ENCODE assay signal across 31 mouse cellular contexts in genomic region chr3:135644971-135645370, GRCm38 (mm10). TPM values are rescaled to one million over a fixed set of nuclear protein-coding genes. Genes with fewer than 3 reads are reported as not detected.
DNase-seq lines count a peak whose midpoint lies in the region; ATAC-seq and TF ChIP-seq lines count a peak whose summit lies in the region.
"Had no signal": no experiment of that assay in that cellular context is flagged by ENCODE, and none has a peak within 500 bp of the region (broad histone marks: within the 10 kb centered on the region; RNA-seq: fewer than 3 reads in every experiment).

No protein-coding gene starts in this region.

- no peak overlapping the region for H3K4me3 ChIP-seq in heart, embryonic 12.5 days
- no peak overlapping the region for H3K4me3 ChIP-seq in layer of hippocampus, adult 2 months
- no peak overlapping the region for H3K4me3 ChIP-seq in testis, adult 2 months (ENCODE audit: control insufficient read depth, low read depth, low read length)
- H3K4me3 ChIP-seq in stomach, postnatal 0 days (ENCODE audit: low read depth, low read length) = no peak overlapping the region
- H3K4me3 ChIP-seq: embryonic facial prominence, embryonic 10.5 days; embryonic facial prominence, embryonic 13.5 days; erythroblast, embryonic 14.5 days; forebrain, embryonic 12.5 days; forebrain, embryonic 15.5 days; gastrocnemius, adult 2 months; heart, embryonic 15.5 days; hindbrain, embryonic 12.5 days; hindbrain, embryonic 15.5 days; intestine, embryonic 15.5 days had no signal

- H3K4me1 ChIP-seq in heart, embryonic 12.5 days (replicated peaks) = peaks cover 23% of the 10 kb centered on the region
- H3K4me1 ChIP-seq in testis, adult 2 months (ENCODE audit: control insufficient read depth, insufficient read depth, low read length) = no peaks in the 10 kb centered on the region
- no peaks in the 10 kb centered on the region for H3K4me1 ChIP-seq in stomach, postnatal 0 days (replicated peaks; ENCODE audit: control insufficient read depth, insufficient read depth)
- H3K4me1 ChIP-seq: embryonic facial prominence, embryonic 10.5 days; embryonic facial prominence, embryonic 13.5 days; forebrain, embryonic 12.5 days; forebrain, embryonic 15.5 days; hindbrain, embryonic 12.5 days; hindbrain, embryonic 15.5 days; intestine, embryonic 15.5 days had no signal

- WGBS in heart, embryonic 12.5 days = 88% methylated on average over 3 of the region's 3 CpGs
- 93% methylated on average over 3 of the region's 3 CpGs for WGBS in stomach, postnatal 0 days

- no peak for TF ChIP-seq POLR2A in testis, adult 2 months (IDR thresholded peaks at IDR 0.05; ENCODE audit: control insufficient read depth, low read depth, low read length)

- no peak for TF ChIP-seq EP300 in stomach, postnatal 0 days (optimal IDR thresholded peaks at IDR 0.05)

- H3K9ac ChIP-seq in heart, embryonic 12.5 days = no peak overlapping the region
- no peak overlapping the region for H3K9ac ChIP-seq in stomach, postnatal 0 days (ENCODE audit: low read length)
- H3K9ac ChIP-seq: embryonic facial prominence, embryonic 13.5 days; forebrain, embryonic 12.5 days; forebrain, embryonic 15.5 days; heart, embryonic 15.5 days; hindbrain, embryonic 12.5 days; hindbrain, embryonic 15.5 days; intestine, embryonic 15.5 days had no signal

- ATAC-seq in heart, embryonic 12.5 days (ENCODE audit: insufficient number of reproducible peaks, low FRiP score) = no peak
- no peak for ATAC-seq in stomach, postnatal 0 days (ENCODE audit: low FRiP score, low TSS enrichment)
- ATAC-seq: forebrain, embryonic 15.5 days; intestine, embryonic 15.5 days had no signal

- peaks cover 43% of the 10 kb centered on the region for H3K36me3 ChIP-seq in heart, embryonic 12.5 days
- no peaks in the 10 kb centered on the region for H3K36me3 ChIP-seq in testis, adult 2 months (ENCODE audit: control insufficient read depth, insufficient read depth, low read length)
- peaks cover 8% of the 10 kb centered on the region for H3K36me3 ChIP-seq in stomach, postnatal 0 days (ENCODE audit: control insufficient read depth, insufficient read depth, low read length)
- H3K36me3 ChIP-seq: forebrain, embryonic 12.5 days had no signal

- no peak overlapping the region for H3K4me2 ChIP-seq in heart, embryonic 12.5 days
- H3K4me2 ChIP-seq in stomach, postnatal 0 days (replicated peaks; ENCODE audit: low read depth) = no peak overlapping the region
- H3K4me2 ChIP-seq: embryonic facial prominence, embryonic 13.5 days; forebrain, embryonic 12.5 days; forebrain, embryonic 15.5 days; heart, embryonic 11.5 days; heart, embryonic 15.5 days; hindbrain, embryonic 12.5 days; hindbrain, embryonic 15.5 days; intestine, embryonic 15.5 days had no signal

- DNase-seq in heart, adult 11 months = peak; percentile 50
- no peak for DNase-seq in layer of hippocampus, adult 2 months (ENCODE audit: low spot score in 2 of 2)
- no peak for DNase-seq in layer of hippocampus, postnatal 36 days
- DNase-seq in testis, postnatal 10 days (ENCODE audit: low spot score) = no peak
- no peak for DNase-seq in stomach, postnatal 0 days (ENCODE audit: low spot score)
- no peak for DNase-seq in frontal cortex, postnatal 10 days (ENCODE audit: low spot score in 2 of 2)
- DNase-seq: adrenal gland, adult 2 months; adrenal gland, postnatal 14 days; cerebellum, adult 11 months; cerebellum, adult 8-10 months; cerebellum, postnatal 10 days; cerebellum, postnatal 36 days; embryo, embryonic 11 days; gastrocnemius, adult 2 months; gastrocnemius, postnatal 14 days; heart, postnatal 10 days; heart, postnatal 4 days; kidney, adult 11 months had no signal

- peak; percentile 47 for TF ChIP-seq CTCF in layer of hippocampus, adult 2 months (conservative IDR thresholded peaks at IDR 0.05)
- peak; percentile 15; the same call in 1 of the 2 replicates for TF ChIP-seq CTCF in testis, adult 2 months (IDR thresholded peaks at IDR 0.05; ENCODE audit: control insufficient read depth, insufficient read depth, insufficient replicate concordance, low read depth, low read length)
- 0 out of 2 replicates have a peak, but pooled peaks have one; percentile 5 for TF ChIP-seq CTCF in stomach, postnatal 0 days (IDR thresholded peaks at IDR 0.05; ENCODE audit: low read depth)

- H3K9me3 ChIP-seq in heart, embryonic 12.5 days (replicated peaks) = no peaks in the 10 kb centered on the region
- no peaks in the 10 kb centered on the region for H3K9me3 ChIP-seq in stomach, postnatal 0 days (ENCODE audit: control insufficient read depth, low read length)
- H3K9me3 ChIP-seq: embryonic facial prominence, embryonic 10.5 days; embryonic facial prominence, embryonic 13.5 days; forebrain, embryonic 12.5 days; forebrain, embryonic 15.5 days; heart, embryonic 15.5 days; hindbrain, embryonic 12.5 days; hindbrain, embryonic 15.5 days; intestine, embryonic 15.5 days had no signal

- no peak overlapping the region for H3K27ac ChIP-seq in heart, embryonic 12.5 days (ENCODE audit: poor library complexity, severe bottlenecking)
- H3K27ac ChIP-seq in layer of hippocampus, adult 2 months = no peak overlapping the region
- no peak overlapping the region for H3K27ac ChIP-seq in testis, adult 2 months (ENCODE audit: control insufficient read depth, insufficient read depth, low read depth, low read length)
- no peak overlapping the region for H3K27ac ChIP-seq in stomach, postnatal 0 days (replicated peaks)
- H3K27ac ChIP-seq: embryonic facial prominence, embryonic 10.5 days; embryonic facial prominence, embryonic 13.5 days; forebrain, embryonic 12.5 days; forebrain, embryonic 15.5 days; gastrocnemius, adult 2 months; heart, embryonic 15.5 days; hindbrain, embryonic 12.5 days; hindbrain, embryonic 15.5 days; intestine, embryonic 15.5 days had no signal

- H3K27me3 ChIP-seq in heart, embryonic 12.5 days (replicated peaks) = no peaks in the 10 kb centered on the region
- no peaks in the 10 kb centered on the region for H3K27me3 ChIP-seq in testis, adult 2 months (ENCODE audit: control insufficient read depth, insufficient read depth, low read length)
- no peaks in the 10 kb centered on the region for H3K27me3 ChIP-seq in stomach, postnatal 0 days (ENCODE audit: control insufficient read depth, insufficient read depth, low read length)
- H3K27me3 ChIP-seq: CH12.LX; embryonic facial prominence, embryonic 13.5 days; forebrain, embryonic 12.5 days; forebrain, embryonic 15.5 days; heart, embryonic 15.5 days; hindbrain, embryonic 12.5 days; hindbrain, embryonic 15.5 days; intestine, embryonic 15.5 days had no signal

RNA-seq across cellular contexts. Expression of gene Nfkb1, which starts 46.4 kb away (rescaled TPM):
- 14.3 and 16.6 TPM in 2 replicates for polyA plus RNA-seq in heart, embryonic 12.5 days (2016; fragmentation: Nextera tagmentation; extraction: Ambion mirVana)
- total RNA-seq in layer of hippocampus, adult 2 months (2021) = 10 to 100 TPM; 23.0 to 27.9 TPM
- 10 to 100 TPM; 21.6 to 25.8 TPM for total RNA-seq in layer of hippocampus, postnatal 36 days (2021)
- 13.4 and 14.8 TPM in 2 replicates for polyA plus RNA-seq in testis, adult 2 months (2012; rRNA removed)
- polyA plus RNA-seq in stomach, postnatal 0 days (2015; fragmentation: Nextera tagmentation; extraction: Ambion mirVana) = 13.7 and 16.7 TPM in 2 replicates
